Mouse (Mus musculus): ENCODE results near the gene Cacna1c. TPM values are rescaled to one million over a fixed set of nuclear protein-coding genes. Genes with fewer than 3 reads are reported as not detected.

The Cacna1c gene
- polyA plus RNA-seq, 1 experiment = 3.0 TPM

DNA sequence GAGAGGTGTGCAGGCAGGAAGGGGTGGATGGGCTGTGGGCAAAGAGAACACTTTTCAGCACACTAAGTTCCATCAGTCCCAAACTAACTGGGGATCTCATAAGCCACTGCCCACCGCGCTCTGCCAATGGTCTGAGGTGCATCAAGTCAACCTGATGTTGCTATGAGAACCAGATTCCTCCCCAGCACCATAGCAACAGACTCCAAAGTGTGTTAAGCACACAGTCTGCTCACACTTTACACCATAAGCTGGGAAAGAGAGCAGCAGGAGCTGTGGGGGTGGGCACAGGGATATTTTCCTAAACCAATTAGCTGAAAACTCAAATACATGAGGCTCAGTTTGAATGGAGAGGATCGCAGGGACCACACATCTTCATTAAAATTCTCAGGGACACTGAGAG is 345.1 kb downstream of the Cacna1c start:
- DNase-seq (ENCODE audit: low read depth) = no peak

DNA sequence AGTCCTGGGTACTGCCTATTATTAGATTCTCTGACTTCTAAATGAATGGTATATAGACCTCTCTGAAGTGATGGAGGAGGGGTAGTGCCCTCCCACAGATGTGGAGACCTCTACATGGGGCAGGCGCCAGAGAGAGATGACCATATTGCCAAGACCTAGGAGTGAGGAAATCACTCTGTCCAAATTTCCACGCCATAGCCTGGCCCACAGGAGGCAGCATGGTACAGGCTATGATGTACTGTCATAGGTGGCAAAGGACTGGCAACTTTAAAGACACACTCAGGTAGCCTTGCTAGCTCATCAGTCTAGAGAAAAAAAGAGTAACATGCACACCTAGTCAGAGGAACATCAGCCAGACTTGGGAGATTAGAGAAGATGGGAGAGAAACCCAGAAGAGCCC is 347.6 kb downstream of the Cacna1c start:
- no peak for DNase-seq (ENCODE audit: low read depth)

DNA sequence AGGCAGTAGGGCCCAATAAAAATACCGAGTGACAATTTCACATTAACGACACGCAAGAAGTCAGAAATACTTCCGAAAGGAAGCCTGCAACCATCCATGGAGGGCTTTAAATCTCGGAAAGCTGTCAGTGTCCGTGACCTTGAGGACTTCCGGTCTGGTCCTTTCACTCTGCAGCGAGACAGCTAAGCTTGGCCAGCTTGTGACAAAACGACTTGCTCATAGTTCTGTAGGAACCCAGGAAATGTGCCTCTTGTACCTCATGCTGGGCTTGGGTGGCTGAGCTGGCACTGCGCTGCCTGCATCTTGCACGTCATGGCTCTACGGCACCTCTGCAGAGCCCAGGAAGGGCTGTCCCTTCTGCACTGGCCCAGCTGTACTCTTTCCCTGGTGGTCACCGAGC is 348.5 kb downstream of the Cacna1c start:
- DNase-seq (ENCODE audit: low read depth) = no peak

DNA sequence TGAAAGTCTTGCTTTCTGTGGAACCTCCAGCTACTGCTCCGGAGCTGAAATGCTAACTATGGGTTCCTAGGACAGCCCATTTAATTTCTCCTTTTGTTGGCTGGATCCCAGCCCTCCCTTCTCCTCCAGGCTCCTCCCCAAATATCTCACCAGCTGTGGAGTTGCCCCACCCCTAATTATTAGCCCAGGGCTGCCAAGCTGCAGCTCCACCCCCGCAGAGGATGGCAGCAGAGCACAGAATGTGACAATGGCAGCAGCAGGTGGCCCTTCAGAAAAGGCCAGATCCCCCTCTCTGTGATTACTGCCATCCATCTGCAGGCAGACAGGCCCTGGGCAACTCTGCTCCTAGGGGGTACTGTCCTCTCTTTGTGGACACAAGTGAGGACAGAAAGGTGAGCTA is 350.4 kb downstream of the Cacna1c start:
- DNase-seq (ENCODE audit: low read depth) = no peak

DNA sequence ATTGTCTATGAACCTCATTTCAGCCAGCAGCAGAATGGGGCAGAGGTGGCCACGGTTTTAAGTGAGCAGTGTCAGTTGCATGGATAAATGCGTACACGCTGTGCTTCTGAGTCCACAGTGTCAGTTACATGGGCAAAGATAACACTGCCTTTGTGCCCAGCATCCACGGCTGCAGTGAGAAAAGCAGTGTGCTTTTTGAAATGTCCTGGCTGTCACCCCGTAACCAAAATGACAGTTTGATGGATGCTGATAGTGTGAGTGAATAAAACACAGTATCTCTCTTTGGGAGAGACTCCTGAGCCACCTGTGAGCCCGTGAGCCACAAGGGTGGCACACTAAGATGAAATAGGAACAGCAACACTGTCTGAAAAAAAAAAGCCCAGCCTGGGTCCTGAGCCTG is 351.0 kb downstream of the Cacna1c start:
- no peak for DNase-seq (ENCODE audit: low read depth)

DNA sequence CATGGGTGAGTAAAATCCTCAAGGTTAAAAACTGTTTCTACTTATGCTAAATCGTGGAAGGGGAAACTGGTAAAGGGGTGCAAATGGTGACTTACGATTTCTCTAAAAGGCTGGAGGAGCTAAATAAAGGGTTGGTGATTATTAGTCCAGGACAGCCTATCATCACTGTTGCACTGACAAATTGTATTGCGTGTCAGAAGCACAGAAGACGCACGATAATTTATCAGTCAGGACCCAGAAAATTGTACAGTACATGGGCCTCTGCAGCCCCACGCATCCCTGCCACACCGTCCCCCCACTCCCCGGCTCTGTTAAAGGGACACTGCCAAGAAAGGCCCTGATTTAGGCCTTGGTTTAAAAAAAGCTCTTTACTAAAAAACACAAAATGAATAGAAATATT is 352.7 kb downstream of the Cacna1c start:
- DNase-seq (ENCODE audit: low read depth) = no peak

DNA sequence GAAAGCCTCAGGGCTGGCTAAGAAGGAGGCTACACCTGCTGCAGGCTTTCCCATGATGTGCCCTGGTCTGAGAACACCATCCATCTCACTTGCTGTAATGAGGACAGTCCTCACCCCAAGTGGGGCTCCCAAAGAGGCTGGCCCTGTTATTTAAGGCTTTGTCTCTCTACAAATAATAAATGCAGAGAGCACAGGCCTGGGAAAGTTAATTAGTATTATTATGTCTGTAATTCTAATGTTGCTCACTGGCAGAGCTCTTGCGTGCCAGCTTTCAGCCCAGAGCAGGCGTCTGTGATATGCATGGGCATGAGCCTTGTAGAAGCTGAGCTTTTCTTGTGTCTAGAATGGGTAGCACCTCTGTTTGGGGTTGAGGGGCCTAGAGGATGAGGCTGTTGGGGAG is 354.3 kb downstream of the Cacna1c start:
- DNase-seq (ENCODE audit: low read depth) = no peak

DNA sequence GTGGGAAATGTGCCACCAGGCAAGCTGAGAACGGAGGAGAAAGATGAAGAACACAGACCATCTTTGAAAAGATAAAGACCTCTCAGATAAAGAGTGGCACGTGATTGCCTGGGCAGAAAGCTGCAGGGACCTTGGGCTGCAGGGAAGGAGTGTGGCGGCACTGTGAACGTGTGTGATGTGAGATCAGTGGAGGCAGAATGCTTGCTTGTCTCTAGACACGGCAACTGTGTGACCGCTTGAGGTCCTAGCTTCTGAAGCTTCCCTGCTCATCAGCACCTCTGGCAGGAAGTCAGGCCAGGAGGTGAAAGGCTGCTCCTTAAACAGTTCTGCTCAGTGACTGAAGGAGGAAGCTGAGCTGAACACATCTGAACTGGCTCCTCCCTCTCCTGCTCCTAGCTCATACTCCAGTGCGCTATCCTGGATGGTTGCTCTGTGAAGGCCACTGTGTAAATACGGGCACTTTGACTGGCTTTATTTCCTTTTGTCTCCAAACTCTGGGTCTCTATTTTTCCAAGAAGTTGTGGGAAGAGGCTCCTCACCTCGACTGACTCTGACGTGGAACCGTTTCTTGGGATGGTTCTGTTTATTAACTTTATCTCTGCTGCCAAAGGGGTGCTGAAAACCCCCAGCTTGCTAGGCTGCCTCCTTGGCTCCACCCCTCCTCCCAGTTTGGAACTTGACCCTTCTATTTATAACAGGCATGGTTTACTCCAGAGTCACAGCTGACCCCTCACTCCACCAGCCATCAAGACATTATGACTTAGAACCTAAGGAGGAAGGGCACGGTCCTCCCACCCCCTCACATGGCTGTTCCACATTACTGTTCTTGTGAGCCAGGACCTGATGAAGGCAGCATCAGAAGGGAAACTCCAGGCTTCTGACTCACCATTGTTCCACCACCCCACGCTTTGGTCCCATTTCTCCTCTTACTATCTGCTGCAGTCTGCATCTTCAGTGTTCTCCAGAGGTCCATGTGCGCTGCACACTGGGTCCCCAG is 357.0 kb downstream of the Cacna1c start:
- no peak for DNase-seq (ENCODE audit: low read depth)

DNA sequence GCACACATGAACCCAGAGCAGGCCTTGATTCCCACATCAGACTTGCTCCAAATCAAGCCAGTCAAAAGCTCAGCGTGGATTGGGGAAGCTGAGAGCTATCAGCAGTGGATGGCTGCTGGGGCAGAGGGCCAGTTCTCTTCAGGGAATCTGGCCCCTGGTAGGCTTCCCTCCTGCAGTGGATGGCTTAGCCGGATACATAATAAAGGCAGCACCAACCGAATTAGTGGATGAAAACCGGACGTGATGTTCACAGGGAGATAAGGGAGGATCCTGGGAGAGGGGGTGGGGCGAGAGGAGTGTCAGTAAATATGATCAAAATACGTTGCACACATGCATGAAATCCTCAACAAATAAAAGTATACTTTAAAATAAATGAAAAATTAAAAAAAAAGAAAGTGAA is 359.5 kb downstream of the Cacna1c start:
- DNase-seq (ENCODE audit: low read depth) = no peak

DNA sequence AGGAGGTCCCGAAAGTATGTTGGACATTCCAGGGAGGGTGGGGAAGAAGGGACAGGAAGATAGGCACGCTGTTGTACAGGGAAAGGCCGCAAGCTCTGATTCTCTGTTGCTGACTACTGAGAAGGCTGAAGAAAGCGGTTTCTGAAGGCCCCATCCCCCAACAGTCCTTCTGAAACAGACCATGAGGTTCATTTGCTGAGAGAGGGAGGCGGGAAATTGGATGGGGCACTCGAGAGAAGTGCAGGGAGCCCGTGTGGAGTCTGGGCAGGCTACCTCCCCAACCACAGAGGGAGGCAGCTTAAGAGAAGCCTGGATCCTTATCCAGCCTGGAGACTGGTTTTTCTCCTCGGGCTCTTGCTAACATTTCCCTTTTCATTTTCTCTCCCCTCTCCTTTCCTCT is 362.2 kb downstream of the Cacna1c start:
- DNase-seq (ENCODE audit: low read depth) = no peak

DNA sequence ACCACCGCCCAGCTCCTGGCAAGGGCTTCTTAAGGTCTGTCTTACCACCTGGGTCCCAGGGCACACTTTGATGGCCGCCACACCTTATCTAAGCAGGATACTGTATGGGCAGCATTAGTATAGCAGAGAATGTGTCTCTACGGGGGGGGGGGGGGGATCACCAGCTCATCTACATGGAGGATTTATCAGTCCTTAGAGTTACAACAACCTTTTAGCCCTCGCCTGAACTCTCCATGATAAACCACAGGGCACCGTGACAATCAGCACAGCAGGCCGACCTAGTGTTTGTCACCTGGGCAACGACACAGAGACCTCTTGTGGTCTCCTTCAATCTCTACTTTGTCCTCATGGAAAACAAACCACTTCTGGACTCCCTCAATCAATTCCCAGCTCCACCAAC is 363.2 kb downstream of the Cacna1c start:
- DNase-seq (ENCODE audit: low read depth) = no peak

DNA sequence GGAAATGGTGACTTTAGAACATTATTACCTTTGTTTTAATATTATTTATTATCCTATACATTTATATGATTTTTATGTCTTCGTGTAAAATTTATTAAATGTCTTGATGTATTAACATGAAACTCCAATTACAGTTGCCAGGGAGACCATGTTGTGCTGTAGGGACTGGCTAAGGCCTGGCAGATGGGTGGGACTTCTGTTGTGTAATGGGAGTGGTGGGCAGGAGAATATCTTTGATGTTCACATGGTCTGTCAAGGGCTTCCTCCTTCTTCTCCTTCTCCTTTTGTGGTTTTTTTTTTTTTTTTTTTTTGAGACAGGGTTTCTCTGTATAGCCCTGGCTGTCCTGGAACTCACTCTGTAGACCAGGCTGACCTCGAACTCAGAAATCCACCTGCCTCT is 363.6 kb downstream of the Cacna1c start:
- no peak for DNase-seq (ENCODE audit: low read depth)

DNA sequence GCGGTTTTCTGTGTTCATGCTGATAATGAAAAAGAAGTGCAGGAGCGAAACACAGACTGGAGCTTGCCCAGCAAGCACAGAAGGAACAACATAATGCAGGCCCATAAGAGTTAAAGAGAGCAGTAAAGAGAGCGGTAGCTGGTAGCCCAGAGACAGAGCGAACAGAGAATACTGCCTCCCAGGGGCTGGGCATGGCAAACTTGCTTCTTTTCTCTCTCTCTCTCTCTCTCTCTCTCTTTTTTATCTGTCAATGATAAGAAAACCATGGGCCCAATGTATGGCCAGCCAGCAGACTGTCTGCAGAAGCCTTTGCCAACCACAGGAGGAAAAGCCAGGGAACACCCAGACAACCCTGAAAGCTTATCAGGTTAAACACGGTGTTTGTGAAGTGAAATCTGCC is 365.4 kb downstream of the Cacna1c start:
- DNase-seq (ENCODE audit: low read depth) = no peak

DNA sequence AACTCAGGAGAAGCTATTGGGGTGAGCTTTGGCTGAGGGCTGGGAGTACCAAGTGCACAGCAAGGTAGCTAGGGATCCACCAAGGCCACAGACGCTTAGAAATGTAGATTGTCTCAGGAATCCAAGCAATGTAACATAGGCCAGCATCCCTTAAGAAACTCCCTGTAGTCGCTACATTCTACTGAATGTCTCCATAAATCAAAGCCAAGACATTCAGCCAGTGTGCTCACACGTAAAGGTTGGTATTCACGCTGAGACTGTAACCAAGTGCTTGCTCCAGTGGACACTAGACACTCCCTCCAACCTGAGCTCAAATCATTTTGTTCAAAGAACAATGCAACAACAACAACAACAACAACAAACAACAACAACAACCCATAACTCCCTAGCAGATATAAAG is 368.0 kb downstream of the Cacna1c start:
- DNase-seq (ENCODE audit: low read depth) = no peak

DNA sequence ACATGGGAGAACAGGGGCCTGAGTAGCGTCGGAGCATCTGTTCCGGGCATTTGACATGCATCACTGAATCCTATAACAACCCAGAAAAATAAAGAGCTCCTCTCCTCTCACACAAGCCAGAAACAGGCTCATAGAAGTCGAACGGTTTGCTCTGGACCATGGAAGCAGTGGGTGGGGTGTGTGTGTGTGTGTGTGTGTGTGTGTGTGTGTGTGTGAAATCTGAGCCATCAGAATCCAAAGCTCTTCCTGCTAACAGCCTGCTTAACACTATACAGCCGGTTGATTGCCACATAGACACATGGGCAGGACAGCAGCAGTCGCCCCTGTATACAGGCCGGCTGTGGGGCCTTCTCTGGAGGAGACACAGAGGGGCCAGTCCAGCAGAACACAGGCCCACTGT is 368.7 kb downstream of the Cacna1c start:
- DNase-seq (ENCODE audit: low read depth) = no peak

DNA sequence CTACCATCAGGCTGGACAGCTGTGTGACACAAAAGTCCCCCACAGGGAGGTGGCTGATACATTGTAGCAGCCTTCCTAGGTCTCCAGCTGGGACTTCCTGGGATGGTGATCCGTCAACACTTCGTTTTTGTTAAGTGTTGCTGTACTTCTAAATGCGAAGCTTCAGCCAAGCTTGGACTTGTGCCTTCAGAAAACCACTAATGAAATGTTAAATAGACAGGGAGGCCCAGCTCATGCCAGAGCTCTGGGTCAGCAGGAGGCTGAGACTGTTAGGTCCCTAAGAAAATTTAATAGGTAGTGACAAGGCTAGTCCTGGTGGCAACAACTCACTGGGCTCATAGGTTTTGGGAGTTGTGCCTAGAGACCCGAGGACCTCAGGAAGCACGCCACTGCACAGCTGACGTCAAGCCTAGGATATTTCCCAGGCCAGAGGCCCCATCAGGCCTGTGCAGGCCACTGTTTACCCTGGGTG is 370.8 kb downstream of the Cacna1c start:
- DNase-seq (ENCODE audit: low read depth) = no peak

DNA sequence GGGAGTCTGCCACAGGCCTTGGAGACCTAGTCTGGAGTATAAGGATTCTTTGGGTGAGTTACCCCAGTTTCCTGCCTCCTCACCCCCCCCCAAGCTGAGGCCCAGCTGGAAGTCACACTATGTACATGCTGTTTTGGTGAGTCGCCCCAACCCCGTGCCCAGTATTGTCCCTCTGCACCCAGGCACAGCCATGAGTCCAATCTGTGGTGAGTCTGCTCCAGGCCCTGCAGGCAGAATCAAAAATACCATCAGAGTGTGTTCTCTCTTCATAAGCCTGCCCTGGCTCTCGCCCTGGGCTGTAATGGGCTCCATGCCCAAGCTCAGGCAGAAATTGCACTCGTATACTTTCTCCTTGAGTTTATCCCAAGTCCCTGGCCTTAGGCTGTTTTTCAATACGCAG is 374.7 kb downstream of the Cacna1c start:
- DNase-seq (ENCODE audit: low read depth) = peak; percentile 14

DNA sequence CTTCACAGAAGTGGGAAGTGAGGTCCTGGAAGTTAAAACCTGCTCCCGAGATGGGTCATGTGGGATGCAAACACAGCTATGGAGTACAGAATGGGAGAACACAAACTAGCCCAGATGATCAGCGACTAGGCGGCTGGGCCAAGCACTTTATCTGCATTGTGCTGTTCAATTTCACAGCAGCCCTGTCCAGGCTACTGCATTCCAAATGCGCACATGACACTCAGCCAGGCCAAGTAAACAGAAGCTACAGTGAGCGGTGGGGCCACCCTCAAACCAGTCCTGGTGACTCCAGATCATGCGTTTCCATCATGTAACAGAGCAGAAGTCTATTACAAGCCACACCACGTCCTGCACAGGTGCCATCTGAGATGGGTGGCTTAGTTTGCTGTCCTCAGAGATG is 376.6 kb downstream of the Cacna1c start:
- DNase-seq (ENCODE audit: low read depth) = no peak

DNA sequence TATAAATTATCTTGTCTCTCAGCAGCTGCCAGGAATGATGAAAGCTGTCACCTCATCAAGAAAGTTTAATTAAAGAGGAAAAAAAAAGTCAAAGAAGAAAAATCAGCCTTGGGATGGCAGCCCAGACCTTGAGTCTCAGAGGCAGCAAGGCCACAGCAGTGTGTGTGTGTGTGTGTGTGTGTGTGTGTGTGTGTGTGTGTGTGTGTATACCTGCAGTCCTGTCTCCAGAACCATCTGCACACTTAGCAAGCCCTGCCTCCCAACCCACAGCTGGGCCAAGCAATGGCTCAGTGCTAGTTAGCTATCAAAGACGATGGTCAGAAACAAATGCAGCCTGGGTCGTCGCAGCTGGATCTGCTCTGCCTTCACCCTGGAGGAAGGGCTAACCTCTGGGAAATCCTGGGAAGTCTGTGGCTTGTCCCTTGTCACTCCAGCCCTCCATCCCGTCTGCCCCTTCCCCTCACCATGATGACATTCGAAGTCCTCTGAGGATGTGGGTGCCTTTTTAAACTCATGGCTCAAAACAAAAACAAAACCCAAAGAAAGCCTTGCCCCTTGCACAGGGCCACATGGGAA is 378.2 kb downstream of the Cacna1c start:
- no peak for DNase-seq (ENCODE audit: low read depth)

DNA sequence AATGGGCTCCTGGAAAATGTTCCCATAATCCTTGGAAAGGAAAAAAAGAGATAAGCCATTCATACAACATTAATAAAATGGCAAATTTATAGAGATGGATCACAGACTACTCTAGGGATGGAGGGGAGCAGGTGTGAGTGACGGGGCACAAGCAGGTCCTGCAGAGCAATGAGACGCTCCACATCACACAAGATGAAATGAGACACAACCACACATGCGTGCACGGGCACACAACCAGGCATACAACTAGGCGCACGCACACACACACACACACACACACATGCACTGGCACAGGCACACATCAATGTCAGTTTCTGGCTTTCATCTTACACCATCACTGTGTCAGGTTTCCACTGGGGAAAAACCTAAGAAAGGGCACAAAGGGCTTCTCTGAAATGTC is 380.0 kb downstream of the Cacna1c start:
- DNase-seq (ENCODE audit: low read depth) = no peak

DNA sequence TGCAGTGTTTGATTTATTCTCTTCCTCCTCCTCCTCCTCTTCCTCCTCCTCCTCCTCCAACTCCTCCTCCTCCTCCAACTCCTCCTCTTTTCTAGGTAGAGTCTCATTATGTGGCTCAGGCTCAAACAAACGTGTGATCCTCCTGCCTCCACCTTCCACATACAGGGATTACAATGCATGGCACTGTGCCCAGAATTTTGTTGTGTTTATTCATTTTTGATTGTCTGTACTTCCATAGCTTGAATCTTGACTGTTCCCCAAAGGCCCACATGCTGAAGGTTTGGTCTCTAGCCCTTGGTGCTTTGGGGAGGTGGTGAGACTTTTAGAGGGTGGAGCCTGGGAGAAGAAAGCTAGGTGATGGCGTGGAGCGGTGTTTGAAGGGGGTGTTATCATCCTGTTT is 383.7 kb downstream of the Cacna1c start:
- DNase-seq (ENCODE audit: low read depth) = no peak

DNA sequence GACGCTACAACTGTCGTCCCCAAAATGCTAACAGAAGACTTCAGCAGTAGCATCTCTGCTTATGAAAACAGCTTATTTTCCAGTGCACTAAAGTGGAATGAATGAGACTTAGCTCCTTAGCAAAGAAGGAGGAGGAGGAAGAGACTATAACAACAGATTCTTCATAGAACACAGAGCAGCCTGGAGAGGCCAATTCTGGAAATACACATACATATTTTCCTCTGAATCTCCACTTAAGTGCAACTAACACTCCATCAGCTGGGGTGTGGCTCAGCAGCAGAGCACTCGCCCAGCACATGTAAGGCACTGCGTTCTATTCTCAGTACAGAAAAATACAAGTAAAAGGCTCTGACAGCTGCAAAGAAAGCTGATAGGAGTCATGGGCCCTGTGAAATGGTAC is 384.2 kb downstream of the Cacna1c start:
- no peak for DNase-seq (ENCODE audit: low read depth)

DNA sequence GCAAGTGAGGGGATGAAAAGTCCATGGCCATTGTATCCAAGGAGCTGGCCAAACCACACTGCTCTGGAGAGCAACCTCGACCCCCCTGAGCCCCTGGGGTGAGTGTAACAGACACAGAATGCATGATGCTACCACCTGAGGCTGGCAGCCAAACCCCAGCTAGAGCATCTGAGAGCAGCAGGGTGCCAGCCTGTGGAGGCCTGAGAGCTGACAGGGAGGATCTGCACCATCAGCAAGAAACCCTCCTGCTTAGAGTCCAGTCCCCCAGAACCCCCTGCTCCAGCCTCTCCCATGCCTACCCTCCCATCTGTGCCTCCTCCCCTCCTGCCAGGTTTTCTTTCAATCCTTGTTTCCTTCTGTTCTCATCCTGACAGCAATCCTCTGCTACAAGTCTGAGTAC is 385.4 kb downstream of the Cacna1c start:
- DNase-seq (ENCODE audit: low read depth) = no peak

All from gonadal fat pad, adult 2 months (tissue).